Mouse (Mus musculus): ENCODE data around the gene Olfr330. TPM values are rescaled to one million over a fixed set of nuclear protein-coding genes. Genes with fewer than 3 reads are reported as not detected.

Gene Olfr330
- polyA plus RNA-seq, 1 experiment from 2014 or later, result not detected

GRCm38 (mm10) chr11:58498761-58499160 is 35.9 kb downstream of the Olfr330 start:
- DNase-seq (ENCODE audit: low read depth, low spot score), result no peak
- no peaks in the 10 kb centered on the region for H3K27me3 ChIP-seq
- in situ Hi-C loops (cut with MboI; ENCODE audit: low pct_unique_long_range_greater_than_20kb), result no loop called here
- no peak for TF ChIP-seq CTCF (IDR thresholded peaks at IDR 0.05)
- ChIA-PET CTCF (interaction anchor here (0.9 to 2.7 kb wide), 8 partner anchors 12 to 197 kb away, joined by 3 to 17 read pairs (median 4); no protein-coding TSS in a partner anchor), POLR2A (interaction anchor here (0.8 to 1.0 kb wide), 2 partner anchors 13 to 196 kb away, joined by 4 read pairs; no protein-coding TSS in a partner anchor)
- ATAC-seq, result no peak

- no peaks in the 10 kb centered on the region for H3K27me3 ChIP-seq
- TF ChIP-seq CTCF (IDR thresholded peaks at IDR 0.05), result no peak
- in situ Hi-C loops (cut with MboI; ENCODE audit: low pct_unique_long_range_greater_than_20kb), result no loop called here
- ATAC-seq (no peak), DNase-seq (ENCODE audit: low read depth, low spot score) (no peak)
- CTCF ChIA-PET, result no interaction called here
- POLR2A ChIA-PET, result no interaction called here
Measured at GRCm38 (mm10) chr11:58492455-58492854, 42.2 kb downstream of the Olfr330 start, which contains the start of gene Olfr332. Olfr332 (minus strand) TSS chr11:58492555.

Other genes starting within 250 kb of the Olfr330 start
- 25.0 TPM for gene Zfp692, start 227.8 kb downstream of the Olfr330 start, polyA plus RNA-seq (2021)
- 23.1 TPM for gene Zfp672, start 204.5 kb downstream of the Olfr330 start, polyA plus RNA-seq (2021)
- gene Sh3bp5l, start 204.1 kb downstream of the Olfr330 start, polyA plus RNA-seq (2021), result 55.4 TPM
- gene Lypd8, start 155.8 kb downstream of the Olfr330 start, polyA plus RNA-seq (2021), result not detected
- gene 1810065E05Rik, start 113.7 kb downstream of the Olfr330 start, polyA plus RNA-seq (2021), result 13.8 TPM
- 0.04 TPM for gene Gm12253, start 102.3 kb downstream of the Olfr330 start, polyA plus RNA-seq (2021)
- not detected for gene Lypd9, start 81.9 kb downstream of the Olfr330 start, polyA plus RNA-seq (2021)
- 0.05 TPM for gene Olfr30, start 72.6 kb downstream of the Olfr330 start, polyA plus RNA-seq (2021)
- 0.03 TPM for gene Olfr332, start 42.3 kb downstream of the Olfr330 start, polyA plus RNA-seq (2021)
- not detected for gene Olfr331, start 32.3 kb downstream of the Olfr330 start, polyA plus RNA-seq (2021)
- gene Olfr329-ps, start 11.6 kb upstream of the Olfr330 start, polyA plus RNA-seq (2021), result not detected
- gene Olfr328, start 20.8 kb upstream of the Olfr330 start, polyA plus RNA-seq (2021), result not detected
- not detected for gene Olfr224, start 35.7 kb upstream of the Olfr330 start, polyA plus RNA-seq (2021)
- not detected for gene Olfr325, start 42.9 kb upstream of the Olfr330 start, polyA plus RNA-seq (2021)
- gene Olfr324, start 60.3 kb upstream of the Olfr330 start, polyA plus RNA-seq (2021), result 0.08 TPM
- gene 2210407C18Rik, start 81.2 kb upstream of the Olfr330 start, polyA plus RNA-seq (2021), result 0.42 TPM
- gene Olfr323, start 95.7 kb upstream of the Olfr330 start, polyA plus RNA-seq (2021), result not detected
- gene Trim58, start 105.6 kb upstream of the Olfr330 start, polyA plus RNA-seq (2021), result 0.04 TPM
- gene Olfr322, start 123.9 kb upstream of the Olfr330 start, polyA plus RNA-seq (2021), result not detected
- gene Olfr320, start 146.3 kb upstream of the Olfr330 start, polyA plus RNA-seq (2021), result not detected
- not detected for gene Olfr319, start 164.3 kb upstream of the Olfr330 start, polyA plus RNA-seq (2021)
- gene Olfr318, start 189.2 kb upstream of the Olfr330 start, polyA plus RNA-seq (2021), result 0.03 TPM
- not detected for gene Olfr317, start 204.4 kb upstream of the Olfr330 start, polyA plus RNA-seq (2021)
- gene Olfr316, start 217.9 kb upstream of the Olfr330 start, polyA plus RNA-seq (2021), result not detected
- not detected for gene Olfr315, start 238.4 kb upstream of the Olfr330 start, polyA plus RNA-seq (2021)
- not detected for gene Olfr314, start 248.1 kb upstream of the Olfr330 start, polyA plus RNA-seq (2021)